In the genomic region with DNA sequence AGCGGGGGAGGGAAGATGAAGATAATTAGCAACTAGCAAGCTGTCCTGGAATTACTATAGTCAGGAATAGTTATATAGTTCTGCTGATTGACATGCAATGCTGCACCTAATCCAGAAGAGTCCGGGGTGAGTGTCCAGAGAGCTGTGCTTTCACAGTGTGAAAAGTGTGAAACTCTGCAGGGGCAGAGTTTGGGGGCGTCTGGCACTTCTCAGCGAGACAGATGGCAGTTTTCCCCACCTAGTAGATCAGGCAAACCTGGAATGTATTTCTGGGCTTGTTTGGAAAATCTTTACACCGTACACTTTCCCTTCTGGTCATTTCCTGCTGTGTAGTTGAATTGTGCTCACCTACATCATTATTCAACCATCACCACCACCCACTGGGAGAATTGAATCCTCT, we compare ENCODE assay signal across 14 mouse cellular contexts.
"Had no signal": no experiment of that assay in that cellular context is flagged by ENCODE, and none has a peak within 500 bp of the region (broad histone marks: within the 10 kb centered on the region; RNA-seq: fewer than 3 reads in every experiment).

No protein-coding gene starts in this region.

- DNase-seq: kidney, adult 9 months; kidney, postnatal 36 days; layer of hippocampus, adult 9-11 months; layer of hippocampus, postnatal 36 days; liver; lung, adult 18-20 months; right cerebral cortex, postnatal 14 days; thymus, postnatal 4 days had no signal

- ATAC-seq: midbrain, embryonic 13.5 days had no signal

- H3K9ac ChIP-seq: liver, embryonic 14.5 days; midbrain, embryonic 13.5 days; neural tube, embryonic 12.5 days had no signal

- H3K4me2 ChIP-seq: midbrain, embryonic 13.5 days; neural tube, embryonic 12.5 days had no signal

- H3K9me3 ChIP-seq: midbrain, embryonic 13.5 days; neural tube, embryonic 12.5 days had no signal

- H3K27ac ChIP-seq: kidney, postnatal 0 days; liver, embryonic 14.5 days; midbrain, embryonic 13.5 days; neural tube, embryonic 12.5 days; stomach, postnatal 0 days had no signal

- H3K36me3 ChIP-seq: neural tube, embryonic 12.5 days had no signal

- H3K4me3 ChIP-seq: midbrain, embryonic 13.5 days; myocyte; neural tube, embryonic 12.5 days had no signal

- H3K27me3 ChIP-seq: midbrain, embryonic 13.5 days; neural tube, embryonic 12.5 days had no signal
